Mouse (Mus musculus) cortical plate, adult 2 months (tissue): Measurements from ENCODE around the gene Pithd1. TPM values are rescaled to one million over a fixed set of nuclear protein-coding genes. Genes with fewer than 3 reads are reported as not detected.
A peak's percentile ranks its signal among the peaks of the same experiment; 100 is the strongest.

ENCODE experiments used
- H3K27ac ChIP-seq: fragments of 200-500 bp; 2 replicates; pipeline ENCODE4 v1.5.1; 2012; ENCODE audit warnings: low read length, control low read depth, inconsistent platforms; ENCODE audit not compliant: insufficient read depth
- H3K4me1 ChIP-seq: fragments of 200-500 bp; 2 replicates; pipeline ENCODE4 v1.6.1; 2011; ENCODE audit warnings: low read length; ENCODE audit not compliant: control insufficient read depth, insufficient read depth
- H3K4me3 ChIP-seq: fragments of 200-500 bp; 2 replicates; pipeline ENCODE4 v1.5.1; 2011; ENCODE audit warnings: mild to moderate bottlenecking, low read length, control low read depth; ENCODE audit not compliant: insufficient read depth
- CTCF ChIP-seq: fragments of 200-500 bp; IDR thresholded peaks from 2 replicates; pipeline ENCODE4 v1.5.1; 2011; ENCODE audit warnings: mild to moderate bottlenecking, control low read depth, low read length; ENCODE audit not compliant: insufficient read depth; ENCODE audit errors: extremely low read depth
- POLR2A ChIP-seq: fragments of 200-500 bp; IDR thresholded peaks from 2 replicates; pipeline ENCODE4 v1.6.1; 2011; ENCODE audit warnings: mild to moderate bottlenecking, low read length, control low read depth; ENCODE audit not compliant: insufficient read depth; ENCODE audit errors: extremely low read depth
- polyA plus RNA-seq: library from polyadenylated mRNA; depleted of rRNA; stranded (reverse); fragments of >200 nt; gene quantifications from 2 replicates; pipeline ENCODE4 v1.2.3, GENCODE M21; 2012

Pithd1 gene
- polyA plus RNA-seq, 1 experiment: 103 TPM

DNA sequence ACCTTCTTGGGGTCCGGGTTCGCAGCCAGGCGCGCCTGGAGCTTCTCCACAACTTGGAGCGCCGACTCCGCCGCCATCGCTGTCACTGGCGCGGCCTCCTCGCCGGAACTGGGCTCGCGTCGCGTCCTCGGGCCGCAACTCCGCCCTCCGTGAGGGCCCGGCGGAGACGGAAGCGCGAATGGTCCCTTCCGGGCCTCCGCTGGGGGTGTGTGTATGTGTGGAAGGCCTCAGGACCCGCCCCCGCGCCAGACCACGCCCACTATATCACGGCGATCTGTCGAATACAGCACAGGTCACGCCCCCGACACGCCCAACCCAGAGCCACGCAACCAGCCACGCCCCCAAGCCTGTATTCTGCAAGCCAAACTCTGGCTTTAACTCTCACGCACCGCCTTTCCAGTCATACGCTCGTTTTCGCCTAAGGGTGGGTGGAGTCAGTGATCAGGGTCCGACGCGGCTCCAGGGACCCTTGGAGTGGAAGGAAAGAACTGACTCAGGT, 34.5 kb upstream of the Pithd1 start, which contains the start of gene Eloa:
TSS of gene Eloa (minus strand) at position 215 of the 499 bp plus-strand sequence.
- H3K4me3 ChIP-seq: peak within 1 kb of the TSS; percentile 87
- no peaks in the 10 kb centered on the region for H3K4me1 ChIP-seq
- H3K27ac ChIP-seq: no peak within 1 kb of the TSS
- TF ChIP-seq CTCF (no peak), POLR2A (peak; percentile 76)

DNA sequence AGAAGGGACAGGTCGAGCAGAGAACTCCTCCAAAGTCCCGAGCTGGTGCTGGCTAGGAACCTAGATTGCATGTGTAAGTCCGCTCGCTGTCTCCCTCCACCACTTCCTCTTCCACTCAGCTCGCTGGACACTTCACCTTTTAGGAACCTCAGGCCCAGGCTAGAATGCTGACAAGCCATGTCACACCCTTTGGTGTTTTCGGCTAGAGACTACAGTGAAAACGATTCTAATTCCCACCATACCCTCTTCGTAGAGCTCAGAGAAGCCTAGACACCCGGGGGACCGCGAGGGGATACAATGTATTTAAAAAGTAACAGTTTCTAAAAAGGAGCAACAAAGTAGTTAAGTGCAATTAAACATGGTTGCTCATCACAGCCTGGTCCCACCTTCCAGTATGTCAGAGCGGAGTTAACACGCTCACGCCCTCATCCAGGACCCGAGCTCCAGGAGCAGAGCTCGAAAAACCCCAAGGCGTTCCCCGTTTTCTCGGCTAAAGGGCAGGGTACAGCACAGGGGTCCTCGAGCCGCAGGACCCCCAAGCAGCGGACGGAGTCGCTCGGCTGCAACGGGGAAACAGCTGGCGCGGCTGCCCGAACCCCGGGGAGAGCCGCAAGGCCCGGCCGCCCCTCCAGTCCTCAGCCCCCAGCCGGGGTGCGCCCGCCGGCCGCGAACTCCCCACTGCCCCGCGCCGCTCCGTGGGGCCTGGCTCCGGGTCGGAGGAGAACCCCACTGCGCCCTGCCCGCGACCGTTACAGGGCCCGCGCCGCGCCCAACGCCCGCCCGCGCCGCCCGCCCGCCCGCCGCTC, 33.9 kb upstream of the Pithd1 start:
- Histone ChIP-seq H3K4me1 (peaks cover 2% of the 10 kb centered on the region; the same call in 1 of the 2 replicates), H3K27ac (no peak overlapping the region), H3K4me3 (peak overlapping the region; percentile 87)
- no peak for TF ChIP-seq CTCF
- TF ChIP-seq POLR2A: no peak

DNA sequence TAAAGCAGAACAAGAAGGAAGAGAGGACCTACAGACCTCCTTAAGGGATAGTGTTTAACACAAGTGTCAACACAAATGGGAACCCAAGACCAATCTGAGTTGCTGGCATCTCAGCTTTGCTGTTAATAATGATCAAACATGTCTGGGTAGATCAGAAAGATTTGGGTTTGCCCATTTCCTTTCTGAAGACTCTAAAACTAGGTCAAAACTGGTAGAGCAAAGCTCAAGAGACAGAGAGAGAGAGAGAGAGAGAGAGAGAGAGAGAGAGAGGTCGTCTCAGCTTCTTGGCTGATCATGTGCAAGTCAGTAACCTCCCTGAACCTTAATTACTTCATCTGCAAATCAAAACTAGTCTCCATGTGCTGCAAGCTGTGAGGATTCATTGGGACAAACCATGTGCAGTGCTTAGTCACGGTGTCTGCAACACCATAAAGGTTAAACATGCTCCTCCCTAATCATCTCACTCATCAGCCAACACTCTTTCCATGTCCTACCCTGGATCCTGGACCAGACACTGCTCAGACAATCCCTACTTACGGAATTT, 29.1 kb upstream of the Pithd1 start:
- peaks cover 2% of the 10 kb centered on the region; the same call in 1 of the 2 replicates for H3K4me1 ChIP-seq
- H3K27ac ChIP-seq: no peak overlapping the region
- no peak for TF ChIP-seq CTCF
- no peak for TF ChIP-seq POLR2A
- no peak overlapping the region for H3K4me3 ChIP-seq

DNA sequence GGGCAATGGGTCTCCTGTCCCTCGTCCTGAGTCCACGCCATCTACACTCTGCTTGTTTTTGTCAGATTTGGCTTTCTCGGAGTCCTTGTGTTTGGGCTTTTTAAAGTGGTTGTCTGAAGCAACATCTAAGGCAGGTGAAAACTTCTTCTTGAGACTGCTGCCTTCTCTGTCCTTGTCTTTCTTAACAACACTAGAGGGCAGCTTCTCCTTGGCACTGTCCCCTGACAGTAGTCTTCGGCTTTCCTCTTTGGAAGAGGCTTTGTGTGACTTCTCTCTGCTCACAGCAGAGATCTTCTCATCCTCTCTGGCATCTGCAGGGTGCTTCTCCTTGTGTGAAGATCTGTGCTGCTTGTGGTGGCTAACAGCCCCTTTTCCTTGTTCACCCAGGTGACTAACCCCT, 23.5 kb upstream of the Pithd1 start:
- Histone ChIP-seq H3K27ac (no peak overlapping the region), H3K4me3 (no peak overlapping the region), H3K4me1 (no peaks in the 10 kb centered on the region)
- TF ChIP-seq POLR2A (no peak), CTCF (no peak)

DNA sequence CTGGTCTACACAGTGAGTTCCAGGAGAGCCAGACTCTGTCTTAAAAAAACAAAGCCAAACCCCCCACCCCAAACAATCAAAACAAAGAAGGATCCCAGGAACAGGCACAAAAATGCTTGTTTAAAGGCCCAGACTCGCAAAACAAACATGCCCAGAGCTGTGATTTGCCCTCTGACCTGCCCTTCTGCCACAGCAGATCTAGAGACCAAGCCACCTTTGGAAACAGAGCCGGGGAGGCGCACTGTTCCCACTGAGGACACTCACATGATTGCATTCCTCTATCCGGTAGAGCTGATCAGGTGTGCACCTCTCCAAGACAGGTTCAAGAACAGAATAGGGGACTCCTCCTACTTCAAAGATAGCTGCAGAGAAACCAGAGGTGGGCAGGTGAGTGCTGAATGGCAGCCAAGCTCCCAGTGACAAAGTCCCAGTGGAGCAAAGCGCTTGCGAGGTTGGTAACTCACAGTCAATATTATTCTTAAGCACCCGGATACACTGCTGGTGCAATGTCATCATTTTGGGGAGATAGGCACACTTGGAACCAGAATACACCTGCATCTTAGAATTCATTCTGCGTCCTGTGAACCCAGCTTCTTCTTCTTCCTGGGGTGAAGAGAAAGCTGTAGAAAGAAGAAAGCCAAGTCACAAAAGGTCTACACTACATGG, 21.9 kb upstream of the Pithd1 start:
- Histone ChIP-seq H3K27ac (no peak overlapping the region), H3K4me3 (no peak overlapping the region), H3K4me1 (no peaks in the 10 kb centered on the region)
- TF ChIP-seq POLR2A: no peak
- no peak for TF ChIP-seq CTCF

DNA sequence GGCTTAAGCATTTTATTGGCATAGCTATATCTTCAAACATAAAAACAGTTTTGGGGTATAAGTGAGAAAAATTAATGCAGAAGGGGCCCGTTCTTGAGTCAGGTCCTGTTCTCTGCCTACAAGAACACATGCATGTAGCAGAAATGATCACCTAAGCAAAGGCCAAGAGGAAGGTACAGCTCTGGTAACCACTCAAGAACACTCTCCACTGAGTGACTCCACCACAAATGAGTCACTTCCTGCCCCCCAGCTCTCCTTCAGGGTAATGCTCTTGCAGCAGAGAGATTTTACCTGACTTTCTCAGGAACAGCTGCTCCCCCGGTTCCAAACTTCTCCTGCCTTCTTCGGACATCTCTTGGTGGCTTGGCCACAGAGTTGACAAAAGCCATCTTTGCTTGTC, 19.8 kb upstream of the Pithd1 start:
- no peaks in the 10 kb centered on the region for H3K4me1 ChIP-seq
- H3K4me3 ChIP-seq: no peak overlapping the region
- no peak for TF ChIP-seq POLR2A
- no peak for TF ChIP-seq CTCF

DNA sequence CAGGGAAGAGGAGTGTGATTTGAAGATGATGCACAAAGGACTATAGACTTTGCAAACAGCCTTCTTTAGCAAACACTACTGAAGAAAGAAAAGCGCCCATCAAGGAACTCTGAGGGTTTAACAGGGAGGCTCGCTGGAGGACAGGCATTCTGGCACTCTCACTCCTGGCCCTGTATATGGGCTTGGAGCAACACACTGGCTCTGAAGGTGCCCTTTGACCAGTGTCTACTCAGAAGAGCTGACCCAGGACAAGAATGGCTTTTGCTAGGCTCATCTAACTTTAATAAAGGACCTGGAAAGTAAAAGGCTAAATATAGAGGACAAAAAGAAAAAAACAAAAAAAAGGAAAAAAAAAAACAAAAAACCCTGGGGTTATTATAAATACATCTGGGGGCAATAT, 17.9 kb upstream of the Pithd1 start:
- no peak overlapping the region for H3K4me3 ChIP-seq
- no peak for TF ChIP-seq POLR2A
- no peak for TF ChIP-seq CTCF

More for the DNA sequence above, 19.8 kb upstream of the Pithd1 start:
- H3K27ac ChIP-seq: no peak overlapping the region

DNA sequence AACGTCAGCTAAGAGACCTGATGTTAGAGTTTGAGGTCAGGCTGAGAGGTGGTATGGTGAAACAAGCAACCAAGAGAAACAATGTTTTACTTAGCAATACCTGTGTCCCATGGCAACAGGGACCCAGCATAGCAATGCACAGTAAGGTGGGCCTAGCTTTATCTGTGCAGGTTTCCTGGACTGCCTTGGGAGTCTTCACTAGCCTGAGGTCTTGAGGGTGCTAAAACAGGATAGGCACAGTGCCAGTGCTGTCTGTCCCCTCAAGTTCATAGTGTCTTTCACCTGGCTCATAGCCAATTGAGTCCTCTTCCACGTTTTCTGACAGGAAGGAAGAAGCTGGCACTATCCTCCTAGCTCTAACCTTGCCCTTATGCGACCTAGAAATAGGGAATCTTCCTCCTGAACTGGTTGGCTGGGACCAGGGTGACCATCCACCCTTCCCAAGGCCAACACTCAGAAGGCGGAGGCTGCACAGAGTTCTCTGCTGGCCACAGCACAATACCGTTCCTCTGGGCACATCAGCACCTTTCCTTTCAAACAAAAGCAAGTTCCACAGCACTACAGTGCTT, 17.1 kb upstream of the Pithd1 start:
- H3K4me3 ChIP-seq: no peak overlapping the region
- H3K27ac ChIP-seq: no peak overlapping the region
- H3K4me1 ChIP-seq: no peaks in the 10 kb centered on the region
- no peak for TF ChIP-seq CTCF

More for the DNA sequence above, 17.9 kb upstream of the Pithd1 start:
- no peak overlapping the region for H3K27ac ChIP-seq
- H3K4me1 ChIP-seq: no peaks in the 10 kb centered on the region

DNA sequence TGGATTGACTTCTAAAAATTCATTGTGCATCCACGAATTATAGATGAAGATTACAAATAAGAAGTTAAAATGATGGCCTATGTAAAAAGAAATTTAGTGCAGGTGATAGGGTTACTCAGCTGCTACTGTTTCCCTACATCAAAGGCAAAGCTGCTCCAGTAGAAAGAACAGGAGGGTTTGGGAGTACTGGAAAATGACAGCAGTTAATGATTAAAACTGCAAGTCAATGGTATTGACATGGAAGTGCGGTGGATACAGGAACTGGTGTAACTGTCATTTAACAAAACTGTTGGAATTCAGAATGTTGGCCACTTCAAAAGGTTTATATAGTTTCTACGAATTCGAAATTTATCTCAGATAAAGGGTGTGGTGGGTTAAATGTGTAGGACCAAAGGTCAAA, 8.1 kb upstream of the Pithd1 start:
- Histone ChIP-seq H3K4me1 (no peaks in the 10 kb centered on the region), H3K4me3 (no peak overlapping the region), H3K27ac (no peak overlapping the region)
- no peak for TF ChIP-seq CTCF
- TF ChIP-seq POLR2A: no peak

DNA sequence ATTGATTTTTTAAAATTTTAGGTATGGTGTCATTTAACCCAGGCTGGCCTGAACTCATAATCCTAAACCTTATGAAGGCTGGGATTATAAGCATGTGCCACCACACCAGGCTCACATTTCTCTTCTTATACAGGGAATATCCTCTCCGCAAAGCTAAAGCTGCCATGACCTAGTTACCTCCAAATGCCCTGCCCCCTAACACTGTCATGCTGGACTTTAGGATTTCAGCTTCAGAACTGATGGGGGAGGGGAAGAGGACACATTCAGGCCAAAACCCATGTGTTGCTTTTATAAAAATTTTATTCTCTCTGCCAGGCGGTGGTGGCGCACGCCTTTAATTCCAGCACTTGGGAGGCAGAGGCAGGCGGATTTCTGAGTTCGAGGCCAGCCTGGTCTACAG, 6.9 kb upstream of the Pithd1 start:
- Histone ChIP-seq H3K4me1 (no peaks in the 10 kb centered on the region), H3K4me3 (no peak overlapping the region), H3K27ac (no peak overlapping the region)
- TF ChIP-seq POLR2A (no peak), CTCF (no peak)
